Mouse (Mus musculus): ENCODE results near the gene Sfswap. TPM values are rescaled to one million over a fixed set of nuclear protein-coding genes. Genes with fewer than 3 reads are reported as not detected.

The Sfswap gene
- polyA plus RNA-seq (2012; rRNA removed): 122 and 133 TPM in 2 replicates

GRCm38 (mm10) chr5:129500722-129501634, at the start of gene Sfswap:
Gene Sfswap, plus strand, starts transcription at chr5:129501221.

DNA sequence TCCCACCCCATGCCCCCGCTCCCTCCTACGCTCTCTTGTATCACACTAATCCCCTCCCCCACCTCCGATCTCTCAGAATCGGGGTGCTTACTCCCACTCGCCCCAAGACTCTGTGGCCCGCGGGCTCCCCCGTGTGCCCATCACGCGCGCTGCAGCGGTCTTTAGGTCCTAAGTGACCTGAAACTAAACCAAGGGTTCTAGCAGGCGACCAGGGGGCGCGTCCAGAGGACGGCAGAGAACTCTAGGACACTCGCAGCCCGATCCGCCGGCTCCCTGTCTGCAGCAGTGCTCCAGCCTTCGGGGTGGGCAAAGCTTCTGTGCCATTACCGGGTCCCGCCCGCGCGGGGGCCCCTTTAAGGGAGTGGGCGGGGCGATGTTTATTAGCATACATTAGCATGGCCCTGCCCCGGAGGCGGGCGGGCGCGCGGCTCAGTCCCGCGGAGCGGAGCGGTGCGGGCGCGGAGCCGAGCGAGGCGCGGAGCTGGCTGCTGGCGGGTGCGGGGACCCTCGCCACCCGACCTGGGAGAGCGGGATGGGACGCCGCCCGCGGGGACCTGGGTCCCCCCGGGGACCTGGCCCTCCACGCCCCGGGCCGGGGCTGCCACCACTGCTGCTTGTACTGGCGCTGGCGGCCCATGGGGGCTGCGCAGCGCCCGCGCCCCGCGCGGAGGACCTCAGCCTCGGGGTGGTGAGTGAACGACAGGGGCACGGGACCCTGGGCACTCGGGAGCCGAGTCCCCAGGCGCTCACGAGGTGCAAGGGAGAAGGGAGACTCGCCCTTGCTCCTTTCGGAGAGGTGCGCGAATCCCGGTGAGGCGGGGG, 83.0 kb downstream of the Sfswap start, which contains the start of gene Mmp17:
Mmp17 (plus strand) TSS at position 409 of the 822 bp plus-strand sequence.

Other genes with a start within 250 kb of the Sfswap start
- 15.8 and 19.4 TPM in 2 replicates for gene Mmp17, start 82.9 kb downstream of the Sfswap start, polyA plus RNA-seq (2012; rRNA removed)
- gene Zfp11, start 168.9 kb downstream of the Sfswap start, polyA plus RNA-seq (2012; rRNA removed): 1.5 and 2.2 TPM in 2 replicates
- gene Sept14, start 207.3 kb downstream of the Sfswap start, polyA plus RNA-seq (2012; rRNA removed): not detected in 2 replicates
- 76.4 and 101 TPM in 2 replicates for gene Mrps17, start 214.3 kb downstream of the Sfswap start, polyA plus RNA-seq (2012; rRNA removed)
- 43.1 and 56.3 TPM in 2 replicates for gene Nipsnap2, start 223.8 kb downstream of the Sfswap start, polyA plus RNA-seq (2012; rRNA removed)